Mouse (Mus musculus): ENCODE data around the gene Tada2b. TPM values are rescaled to one million over a fixed set of nuclear protein-coding genes. Genes with fewer than 3 reads are reported as not detected.

The Tada2b gene
- total and polyA plus RNA-seq, 3 experiments, result 9.6 to 24.9 TPM; not detected in 1

GRCm38 (mm10) chr5:36452821-36453220 is 31.3 kb downstream of the Tada2b start:
- H3K79me2 ChIP-seq (ENCODE audit: control insufficient read depth, insufficient read depth, low read length, poor library complexity), result no peaks in the 10 kb centered on the region
- H3K9ac ChIP-seq (ENCODE audit: control insufficient read depth, low read depth, low read length, poor library complexity, severe bottlenecking), result no peak overlapping the region
- no peaks in the 10 kb centered on the region for H3K9me3 ChIP-seq (replicated peaks; ENCODE audit: insufficient read depth, low read length)
- H3K27ac ChIP-seq (ENCODE audit: control insufficient read depth, low read depth, low read length), result no peak overlapping the region
- DNase-seq (ENCODE audit: low read depth, low spot score), result no peak
- H3K4me1 ChIP-seq (ENCODE audit: control insufficient read depth in 1 of 2, insufficient read depth in 2 of 2, low read length in 2 of 2), result no peaks in the 10 kb centered on the region
- no peaks in the 10 kb centered on the region for H3K36me3 ChIP-seq (ENCODE audit: control insufficient read depth in 1 of 2, insufficient read depth in 2 of 2, low read length in 2 of 2)
- H3K27me3 ChIP-seq (ENCODE audit: control insufficient read depth in 1 of 2, insufficient read depth in 2 of 2, low read length in 2 of 2), result no peaks in the 10 kb centered on the region
- no peak overlapping the region for H3K4me3 ChIP-seq (ENCODE audit: control insufficient read depth in 1 of 2, insufficient read depth in 1 of 2, low read depth in 2 of 2, low read length in 2 of 2)
- TF ChIP-seq ZC3H11A (IDR thresholded peaks at IDR 0.05; ENCODE audit: low read depth, low read length), result no peak

- no peaks in the 10 kb centered on the region for H3K9me3 ChIP-seq (replicated peaks; ENCODE audit: insufficient read depth, low read length)
- H3K27me3 ChIP-seq (ENCODE audit: control insufficient read depth in 1 of 2, insufficient read depth in 2 of 2, low read length in 2 of 2), result no peaks in the 10 kb centered on the region
- H3K4me3 ChIP-seq (ENCODE audit: control insufficient read depth in 1 of 2, insufficient read depth in 1 of 2, low read depth in 2 of 2, low read length in 2 of 2), result no peak overlapping the region
- no peaks in the 10 kb centered on the region for H3K36me3 ChIP-seq (ENCODE audit: control insufficient read depth in 1 of 2, insufficient read depth in 2 of 2, low read length in 2 of 2)
- H3K4me1 ChIP-seq (ENCODE audit: control insufficient read depth in 1 of 2, insufficient read depth in 2 of 2, low read length in 2 of 2), result no peaks in the 10 kb centered on the region
- no peak overlapping the region for H3K27ac ChIP-seq (ENCODE audit: control insufficient read depth, low read depth, low read length)
- no peaks in the 10 kb centered on the region for H3K79me2 ChIP-seq (ENCODE audit: control insufficient read depth, insufficient read depth, low read length, poor library complexity)
- no peak overlapping the region for H3K9ac ChIP-seq (ENCODE audit: control insufficient read depth, low read depth, low read length, poor library complexity, severe bottlenecking)
- TF ChIP-seq KAT2A (conservative IDR thresholded peaks at IDR 0.05; ENCODE audit: low read depth, low read length), result no peak
- TF ChIP-seq GABPA (IDR thresholded peaks at IDR 0.05; ENCODE audit: low read depth, low read length), result no peak
- TF ChIP-seq TAL1 (IDR thresholded peaks at IDR 0.05; ENCODE audit: low read length), result no peak
- no peak for TF ChIP-seq RCOR1 (IDR thresholded peaks at IDR 0.05; ENCODE audit: low read depth, low read length)
- TF ChIP-seq MXI1 (IDR thresholded peaks at IDR 0.05; ENCODE audit: low read depth, low read length), result no peak
- no peak for TF ChIP-seq TBP (IDR thresholded peaks at IDR 0.05; ENCODE audit: low read depth, low read length)
- TF ChIP-seq ZNF384 (IDR thresholded peaks at IDR 0.05; ENCODE audit: low read depth, low read length), result no peak
- no peak for TF ChIP-seq ZMIZ1 (IDR thresholded peaks at IDR 0.05; ENCODE audit: low read depth, low read length)
- TF ChIP-seq MYC (IDR thresholded peaks at IDR 0.05; ENCODE audit: low read depth, low read length), result no peak
- no peak for TF ChIP-seq CHD1 (IDR thresholded peaks at IDR 0.05; ENCODE audit: low read depth, low read length)
- no peak for TF ChIP-seq USF2 (IDR thresholded peaks at IDR 0.05; ENCODE audit: borderline replicate concordance in 1 of 2, insufficient read depth in 1 of 2, low read depth in 1 of 2, low read length in 2 of 2)
- DNase-seq (ENCODE audit: low read depth, low spot score), result no peak
These were observed 32.2 kb downstream of the Tada2b start for GRCm38 (mm10) chr5:36451872-36452389.

- Histone ChIP-seq H3K9ac (ENCODE audit: control insufficient read depth, low read depth, low read length, poor library complexity, severe bottlenecking) (no peak overlapping the region), H3K4me3 (ENCODE audit: control insufficient read depth in 1 of 2, insufficient read depth in 1 of 2, low read depth in 2 of 2, low read length in 2 of 2) (no peak overlapping the region), H3K9me3 (replicated peaks; ENCODE audit: insufficient read depth, low read length) (no peaks in the 10 kb centered on the region), H3K27ac (ENCODE audit: control insufficient read depth, low read depth, low read length) (no peak overlapping the region), H3K79me2 (ENCODE audit: control insufficient read depth, insufficient read depth, low read length, poor library complexity) (no peaks in the 10 kb centered on the region), H3K4me1 (ENCODE audit: control insufficient read depth in 1 of 2, insufficient read depth in 2 of 2, low read length in 2 of 2) (no peaks in the 10 kb centered on the region), H3K36me3 (ENCODE audit: control insufficient read depth in 1 of 2, insufficient read depth in 2 of 2, low read length in 2 of 2) (no peaks in the 10 kb centered on the region), H3K27me3 (ENCODE audit: control insufficient read depth in 1 of 2, insufficient read depth in 2 of 2, low read length in 2 of 2) (no peaks in the 10 kb centered on the region)
- no peak for TF ChIP-seq ELF1 (IDR thresholded peaks at IDR 0.05; ENCODE audit: low read depth, low read length)
- no peak for TF ChIP-seq USF2 (IDR thresholded peaks at IDR 0.05; ENCODE audit: borderline replicate concordance in 1 of 2, insufficient read depth in 1 of 2, low read depth in 1 of 2, low read length in 2 of 2)
- TF ChIP-seq SIN3A (IDR thresholded peaks at IDR 0.05; ENCODE audit: low read length), result no peak
- no peak for TF ChIP-seq TBP (IDR thresholded peaks at IDR 0.05; ENCODE audit: low read depth, low read length)
- TF ChIP-seq RCOR1 (IDR thresholded peaks at IDR 0.05; ENCODE audit: low read depth, low read length), result no peak
- no peak for TF ChIP-seq ZMIZ1 (IDR thresholded peaks at IDR 0.05; ENCODE audit: low read depth, low read length)
- TF ChIP-seq GABPA (IDR thresholded peaks at IDR 0.05; ENCODE audit: low read depth, low read length), result no peak
- TF ChIP-seq CTCF (IDR thresholded peaks at IDR 0.05 in 2 of 3, conservative IDR thresholded peaks at IDR 0.05 in 1 of 3; ENCODE audit: control insufficient read depth in 1 of 3, insufficient read depth in 1 of 3, low read depth in 2 of 3, low read length in 3 of 3, poor library complexity in 1 of 3, severe bottlenecking in 1 of 3), result no peak
- TF ChIP-seq POLR2AphosphoS5 (IDR thresholded peaks at IDR 0.05; ENCODE audit: borderline replicate concordance, low read depth, low read length), result no peak
- no peak for TF ChIP-seq JUND (IDR thresholded peaks at IDR 0.05; ENCODE audit: low read depth, low read length)
- no peak for TF ChIP-seq SMC3 (IDR thresholded peaks at IDR 0.05; ENCODE audit: low read depth, low read length)
- no peak for DNase-seq (ENCODE audit: low read depth, low spot score)
These were observed 33.0 kb downstream of the Tada2b start for GRCm38 (mm10) chr5:36451119-36451518.

Measured in MEL (cell line).